Mouse (Mus musculus): Measurements from ENCODE around the gene Tas2r131.
"Not testable (repeated sequence)": the region's sequence is repeated elsewhere in the genome, so short reads cannot be mapped to it uniquely, and the experiment has no call there.

Tas2r131 gene

DNA sequence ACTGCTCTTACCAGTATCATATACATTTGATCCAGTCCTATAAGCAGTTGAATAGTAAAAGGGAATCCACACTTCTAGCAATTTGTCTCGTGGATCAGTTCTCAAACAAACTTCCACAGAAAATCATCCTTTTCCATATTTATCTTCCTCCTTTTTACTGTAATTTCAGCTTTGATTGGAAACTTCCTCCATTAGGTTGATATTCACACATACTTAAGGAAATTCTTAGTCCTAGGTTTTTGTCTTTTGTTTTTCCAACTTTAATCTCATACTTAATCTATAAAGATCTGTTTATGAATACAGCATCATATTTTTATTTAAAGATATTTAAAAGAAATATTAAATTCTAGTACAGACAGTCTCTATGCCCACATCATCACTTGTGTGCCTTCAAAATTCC is at the start of gene Tas2r131:
Gene Tas2r131, minus strand, starts transcription at position 101 of the 400 bp plus-strand sequence.
- DNase-seq (ENCODE audit: low read depth in 2 of 2, low spot score in 2 of 2) = no peak

DNA sequence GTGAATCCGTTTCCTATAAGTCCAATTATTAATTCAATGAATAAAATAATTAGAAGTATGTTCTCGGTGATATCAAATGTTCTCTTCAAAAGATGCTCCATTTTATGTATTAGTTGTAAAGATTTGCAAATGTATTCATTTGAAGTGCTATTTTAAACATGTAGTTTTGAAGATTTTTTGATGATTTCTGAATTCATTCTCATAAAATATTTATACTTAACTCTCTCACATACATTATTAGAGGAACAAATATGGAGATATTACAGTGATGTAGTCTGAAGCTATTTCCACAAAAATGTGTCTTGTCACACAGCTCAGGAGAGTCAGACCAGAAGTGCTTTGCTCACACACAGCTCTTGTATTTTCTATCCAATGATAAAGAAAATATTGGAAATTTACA is 23.1 kb upstream of the Tas2r131 start, which contains the start of gene Tas2r109:
Gene Tas2r109, minus strand, starts transcription at position 101 of the 400 bp plus-strand sequence.
- DNase-seq (ENCODE audit: low read depth in 2 of 2, low spot score in 2 of 2) = no peak

DNA sequence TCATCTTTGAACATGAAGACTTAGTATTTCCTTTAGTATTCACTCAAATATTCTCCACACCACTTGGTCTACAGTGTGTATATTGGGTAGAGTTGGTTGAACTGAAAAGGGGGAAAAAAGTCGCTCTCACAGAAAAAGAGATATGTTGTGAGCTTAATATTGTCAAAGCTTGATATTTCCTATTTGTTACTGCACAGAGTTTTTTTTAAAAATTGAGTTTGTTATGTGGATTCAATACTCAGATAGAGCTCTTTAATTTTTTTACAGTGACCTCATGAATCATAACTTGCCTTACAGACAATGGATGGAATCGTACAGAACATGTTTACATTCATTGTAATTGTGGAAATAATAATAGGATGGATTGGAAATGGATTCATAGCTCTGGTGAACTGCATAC is 6.9 kb downstream of the Tas2r131 start, which contains the start of gene Tas2r129:
Gene Tas2r129, plus strand, starts transcription at position 301 of the 400 bp plus-strand sequence.
- DNase-seq (ENCODE audit: low read depth in 2 of 2, low spot score in 2 of 2) = no peak

DNA sequence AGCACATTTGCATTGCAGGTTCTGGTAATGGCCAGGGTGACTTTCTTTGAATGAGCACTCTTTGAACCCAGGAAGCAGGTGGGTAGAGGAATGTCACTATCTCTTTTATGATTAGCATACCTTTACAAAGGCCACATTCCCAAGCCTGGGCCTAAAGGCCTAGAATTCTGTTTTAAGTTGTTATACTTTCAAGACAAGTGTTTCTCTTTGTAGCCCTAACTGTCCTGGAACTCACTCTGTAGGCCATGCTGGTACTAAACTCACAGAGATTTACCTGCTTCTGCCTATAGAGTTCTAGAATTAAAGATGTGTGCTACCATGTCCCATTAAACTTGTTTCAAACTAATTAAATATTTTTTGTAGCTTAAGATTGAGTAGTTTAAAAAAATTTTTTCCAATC is 16.3 kb downstream of the Tas2r131 start:
- not testable (repeated sequence) for DNase-seq (ENCODE audit: low read depth in 2 of 2, low spot score in 2 of 2)

DNA sequence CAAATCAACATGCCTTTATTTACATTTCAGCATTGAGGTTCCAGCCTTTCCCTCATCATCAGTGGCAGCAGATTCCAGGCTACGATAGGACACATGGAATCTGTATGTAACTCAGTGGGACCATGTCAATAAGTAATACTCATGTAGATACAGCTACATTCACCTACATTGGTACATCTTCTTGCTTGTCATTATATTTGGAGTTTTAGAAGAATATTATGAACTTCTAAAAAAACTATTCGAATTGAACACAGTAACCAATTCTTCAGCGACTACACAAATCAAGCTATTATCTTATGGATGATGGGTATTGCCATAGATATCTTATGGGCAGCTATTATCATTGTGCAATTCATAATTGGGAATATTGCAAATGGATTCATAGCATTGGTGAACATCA is 48.4 kb downstream of the Tas2r131 start, which contains the start of gene Tas2r125:
Gene Tas2r125, plus strand, starts transcription at position 301 of the 400 bp plus-strand sequence.
- no peak for DNase-seq (ENCODE audit: low read depth in 2 of 2, low spot score in 2 of 2)

Measured in CD8-positive naive resting alpha-beta T cell, adult 2 months (primary cell).